Mouse (Mus musculus): Measurements from ENCODE around the gene Tssk2.

Tssk2 gene

DNA sequence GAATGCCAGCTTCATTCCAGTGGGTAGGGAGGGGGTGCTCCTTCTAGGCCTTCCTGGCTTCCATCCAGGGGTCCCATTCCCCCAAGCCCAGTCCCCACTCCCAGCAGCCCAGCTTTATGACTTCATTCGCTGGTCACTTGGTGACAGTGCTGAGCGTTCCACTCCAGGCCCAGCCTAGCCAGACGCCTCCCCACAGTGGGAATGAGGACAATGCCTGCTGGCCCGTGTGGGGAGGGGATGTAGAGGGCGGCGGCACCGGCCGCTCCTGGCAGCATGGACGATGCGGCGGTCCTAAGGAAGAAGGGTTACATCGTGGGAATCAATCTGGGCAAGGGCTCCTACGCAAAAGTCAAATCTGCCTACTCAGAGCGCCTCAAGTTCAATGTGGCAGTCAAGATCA, at the start of gene Tssk2, which contains the start of gene Dgcr2:
TSS of gene Tssk2 (plus strand) at position 176 of the 400 bp plus-strand sequence.
TSS of gene Dgcr2 (minus strand) at position 101 of the 400 bp plus-strand sequence.
- no peak for DNase-seq (ENCODE audit: low spot score)

DNA sequence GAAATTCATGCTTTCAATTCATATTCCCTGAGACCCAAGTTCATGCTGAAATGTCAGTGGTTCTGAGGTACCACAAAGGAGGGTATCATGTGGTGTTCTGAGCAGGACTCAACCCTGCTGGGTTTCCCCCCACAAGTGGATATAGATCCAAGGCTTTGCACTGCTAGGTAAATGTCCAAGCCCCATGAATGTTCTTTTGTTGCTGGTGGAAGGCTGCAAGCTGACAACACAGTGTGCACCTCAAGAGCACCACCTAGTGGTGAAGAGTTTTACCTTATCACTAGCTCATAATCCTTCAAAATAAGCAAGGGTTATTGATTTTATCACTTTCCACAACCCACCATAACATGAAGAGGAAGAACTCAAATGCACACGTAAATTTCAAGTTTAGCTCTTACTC, 49.5 kb upstream of the Tssk2 start:
- no peak for DNase-seq (ENCODE audit: low spot score)

DNA sequence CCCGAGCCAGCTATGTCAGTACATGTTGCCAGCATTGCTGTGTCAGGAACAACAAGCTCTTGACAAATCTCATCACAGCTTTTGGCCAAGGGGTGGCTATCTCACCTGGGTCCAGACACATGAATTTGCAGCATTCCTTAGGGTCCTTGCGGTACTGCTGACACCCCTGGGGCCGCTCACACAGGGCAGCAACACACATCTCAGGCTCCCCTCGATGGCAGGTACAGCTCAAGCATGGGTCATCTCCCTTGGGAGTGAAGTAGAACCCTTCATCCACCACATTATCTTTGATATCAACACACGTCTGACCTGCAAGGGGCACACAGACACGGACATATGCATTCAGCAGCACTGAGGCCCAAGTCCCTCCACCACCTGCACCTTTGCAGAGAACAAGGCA, 49.0 kb upstream of the Tssk2 start:
- DNase-seq (ENCODE audit: low spot score) = no peak

DNA sequence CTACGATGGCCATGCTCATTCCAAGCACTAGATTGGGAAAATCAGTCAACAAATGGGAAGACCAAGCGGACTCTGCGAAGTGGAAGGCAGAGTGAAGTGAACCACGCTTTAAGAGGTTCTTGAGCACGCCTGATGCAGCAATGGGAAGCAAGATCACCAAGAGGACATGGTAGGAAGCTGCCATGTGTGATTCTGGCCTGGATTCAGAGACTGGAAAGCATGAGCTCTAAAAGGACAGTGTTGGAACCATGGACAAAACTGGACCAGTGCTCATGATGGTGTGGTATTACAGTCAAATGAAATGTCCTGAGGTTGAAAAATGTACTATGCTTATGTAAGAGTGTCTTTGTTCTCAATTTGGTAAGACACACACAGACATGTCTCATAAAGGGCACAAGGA, 47.1 kb upstream of the Tssk2 start:
- DNase-seq (ENCODE audit: low spot score) = no peak

DNA sequence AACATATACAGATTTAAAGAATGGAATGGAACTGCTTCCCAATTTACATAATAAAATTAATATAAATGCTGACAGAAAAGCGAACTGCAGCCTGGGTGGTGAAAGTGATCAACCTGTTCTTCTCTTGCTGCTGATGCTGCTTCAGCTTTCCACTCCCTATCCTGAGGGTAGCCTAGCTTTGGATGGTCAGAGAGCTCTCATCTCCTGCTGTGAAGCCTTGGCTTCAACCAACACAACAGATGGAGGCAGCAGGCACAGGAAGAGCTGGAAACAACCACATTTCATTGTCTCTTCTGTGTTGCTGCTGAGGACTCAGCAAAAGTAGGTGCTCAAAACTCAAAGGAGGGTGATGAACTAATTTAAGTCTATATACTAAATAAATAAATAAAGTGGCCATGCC, 46.6 kb upstream of the Tssk2 start:
- DNase-seq (ENCODE audit: low spot score) = no peak

DNA sequence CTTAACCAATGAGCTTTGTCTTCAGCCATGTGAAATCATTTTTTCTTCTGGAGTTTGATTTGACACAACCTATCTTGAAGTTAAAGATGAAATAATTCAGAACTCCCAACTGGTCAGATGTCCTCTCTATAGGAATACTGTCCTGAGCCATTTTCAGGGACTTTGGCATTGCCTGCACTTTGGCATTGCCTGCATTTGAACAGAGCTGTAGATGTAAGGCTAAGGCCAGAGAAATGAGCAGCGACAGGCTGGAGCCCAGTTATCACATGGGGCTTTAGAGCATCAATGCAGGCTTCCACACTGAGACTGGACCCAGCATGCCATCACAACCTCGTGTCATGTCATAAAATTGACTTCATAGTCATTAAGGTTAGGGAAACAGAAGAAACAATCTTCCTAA, 45.2 kb upstream of the Tssk2 start:
- no peak for DNase-seq (ENCODE audit: low spot score)

DNA sequence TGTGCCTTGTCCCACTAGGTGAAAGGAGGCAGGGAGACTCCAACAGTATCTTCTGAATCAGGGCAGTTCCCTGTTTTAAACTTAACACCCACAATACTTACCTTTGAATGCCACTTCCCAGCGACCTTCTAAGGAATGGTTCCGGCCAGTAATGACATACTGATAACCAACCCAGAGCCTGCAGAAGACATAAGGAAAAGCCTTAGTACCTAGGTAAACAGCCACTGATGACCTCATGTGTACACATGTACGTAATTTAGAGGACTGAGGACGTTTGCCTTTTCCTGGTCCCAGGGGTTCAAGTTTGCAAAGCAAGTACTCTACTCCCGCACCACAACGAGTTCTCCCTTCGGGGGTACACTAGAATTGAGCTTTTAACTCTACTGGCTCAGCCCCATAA, 41.3 kb upstream of the Tssk2 start:
- DNase-seq (ENCODE audit: low spot score) = no peak

DNA sequence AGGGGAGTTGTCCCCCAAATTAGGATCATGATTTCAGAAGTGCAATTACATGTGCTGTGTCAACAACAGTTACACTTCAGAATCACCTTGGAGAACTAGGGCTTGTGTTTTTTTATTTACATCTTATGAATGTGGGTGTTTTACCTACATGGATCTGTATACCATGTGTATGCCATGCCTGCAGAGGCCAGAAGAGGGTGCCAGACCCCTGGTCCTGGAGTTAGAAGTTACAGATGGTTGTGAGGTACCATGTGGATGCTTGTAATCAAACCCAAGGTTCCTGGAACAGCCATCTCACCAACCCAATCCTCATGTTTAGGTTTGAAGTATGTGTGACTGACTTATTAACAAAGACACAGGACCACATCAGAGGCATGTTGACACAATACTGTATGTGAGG, 39.8 kb upstream of the Tssk2 start:
- DNase-seq (ENCODE audit: low spot score) = no peak

DNA sequence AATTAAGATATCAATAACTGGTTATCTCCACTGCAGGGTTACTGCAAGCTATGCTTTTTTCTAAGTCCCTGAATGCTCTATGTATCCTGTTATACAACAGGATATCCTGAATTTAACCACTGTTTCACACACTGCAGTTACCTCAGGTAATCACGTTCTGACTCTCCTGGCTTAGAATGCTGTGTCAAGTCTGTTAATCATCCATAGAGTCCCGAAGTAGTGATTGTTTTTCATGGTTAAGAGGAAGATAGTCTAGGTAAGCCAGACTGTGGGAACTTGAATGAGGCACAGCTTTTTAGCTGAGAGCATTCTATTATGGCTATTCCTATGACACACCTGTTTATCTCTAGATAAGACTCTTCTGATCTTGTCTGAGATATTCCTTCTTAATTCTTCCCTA, 33.1 kb upstream of the Tssk2 start:
- DNase-seq (ENCODE audit: low spot score) = no peak

DNA sequence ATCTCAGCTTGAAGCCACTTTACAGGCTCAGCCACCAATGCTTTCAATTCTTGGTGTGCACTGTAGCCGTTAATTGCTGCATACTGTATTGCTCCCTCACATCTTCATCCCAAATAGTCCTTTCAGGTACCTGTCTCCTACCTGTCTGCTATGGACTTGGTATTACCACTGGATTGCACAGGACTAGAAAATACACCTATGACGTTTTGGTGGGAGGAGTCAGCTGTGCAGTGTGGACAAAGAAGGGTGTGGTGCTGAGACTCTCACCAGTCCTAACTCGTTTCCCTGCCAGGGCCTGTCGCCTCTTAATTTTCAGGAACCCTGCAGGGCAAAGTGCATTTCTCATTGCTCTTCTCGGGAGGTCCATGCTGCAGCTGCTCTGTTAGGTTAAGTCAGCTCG, 32.7 kb upstream of the Tssk2 start:
- DNase-seq (ENCODE audit: low spot score) = no peak

DNA sequence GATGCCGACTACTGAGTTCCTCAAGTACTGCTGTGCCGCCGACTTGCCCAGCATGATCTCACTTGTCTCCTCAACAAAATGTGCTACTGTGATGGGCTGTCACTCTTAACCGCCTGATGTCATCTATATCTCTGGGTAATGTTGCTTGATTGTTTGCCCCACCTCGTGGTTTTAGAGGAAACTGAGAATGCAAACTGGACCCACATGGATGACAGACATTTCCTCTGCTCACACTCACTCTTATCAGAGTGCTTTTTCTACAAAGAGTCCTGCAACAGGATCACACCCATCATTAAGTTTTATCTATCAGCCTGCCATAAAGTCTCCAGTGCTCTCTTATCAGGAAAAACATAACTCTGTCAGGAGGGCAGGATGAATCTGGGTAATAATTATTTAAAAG, 27.2 kb upstream of the Tssk2 start:
- no peak for DNase-seq (ENCODE audit: low spot score)

DNA sequence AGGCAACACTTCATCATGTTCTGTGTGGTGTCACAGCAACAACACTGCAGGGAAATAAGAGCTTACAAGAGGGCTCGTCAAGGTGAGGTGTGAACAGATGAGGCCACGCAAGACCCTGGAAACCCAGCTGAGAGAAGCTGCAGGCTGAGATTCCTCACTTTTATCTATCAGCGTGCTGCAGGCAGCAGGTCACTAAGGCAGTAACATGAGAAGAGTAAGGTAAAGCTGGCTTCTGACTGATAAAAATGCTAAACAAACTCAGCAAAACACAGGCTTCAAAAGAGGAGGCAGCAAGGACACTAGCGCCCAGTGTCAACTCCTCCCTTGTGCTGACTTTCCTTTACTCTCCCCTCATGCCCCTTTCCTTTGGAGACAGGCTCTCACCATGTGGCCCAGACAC, 25.4 kb upstream of the Tssk2 start:
- no peak for DNase-seq (ENCODE audit: low spot score)

DNA sequence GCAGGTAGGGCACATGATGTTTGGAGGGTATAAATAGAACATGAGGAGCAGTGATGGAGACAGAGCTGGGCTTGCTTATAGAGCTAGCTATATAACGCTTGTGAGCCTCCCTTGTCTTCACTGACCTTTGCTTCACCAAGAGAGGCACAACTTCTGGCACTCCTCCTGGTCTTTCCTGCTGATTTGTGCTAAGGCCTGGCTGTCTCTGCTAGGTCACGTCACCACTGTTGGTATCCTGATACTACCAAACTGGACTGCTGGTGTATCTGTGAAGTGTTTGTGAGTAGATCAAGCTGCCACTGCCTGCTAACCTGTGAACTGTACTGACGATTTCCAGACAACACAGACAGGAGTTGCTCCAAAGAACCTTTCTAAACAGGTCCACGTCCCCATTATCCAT, 23.3 kb upstream of the Tssk2 start:
- DNase-seq (ENCODE audit: low spot score) = no peak

DNA sequence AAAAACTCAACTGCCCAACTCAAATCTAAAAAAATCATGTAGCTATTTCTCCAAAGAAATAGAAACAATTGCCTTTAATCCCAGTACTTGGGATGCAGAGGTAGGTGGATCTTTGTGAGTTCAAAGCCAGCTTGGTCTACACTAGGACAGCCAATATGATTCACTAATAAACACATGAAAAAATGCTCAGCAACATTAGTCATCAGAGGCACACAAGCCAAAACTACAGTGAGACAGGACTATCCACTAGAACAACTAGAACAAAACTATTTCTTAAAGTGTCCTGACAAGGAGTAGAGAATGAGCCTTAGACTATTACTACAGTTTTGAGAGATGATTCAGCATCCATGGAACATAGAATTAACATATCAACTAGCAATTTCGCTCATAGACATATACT, 22.3 kb upstream of the Tssk2 start:
- no peak for DNase-seq (ENCODE audit: low spot score)

DNA sequence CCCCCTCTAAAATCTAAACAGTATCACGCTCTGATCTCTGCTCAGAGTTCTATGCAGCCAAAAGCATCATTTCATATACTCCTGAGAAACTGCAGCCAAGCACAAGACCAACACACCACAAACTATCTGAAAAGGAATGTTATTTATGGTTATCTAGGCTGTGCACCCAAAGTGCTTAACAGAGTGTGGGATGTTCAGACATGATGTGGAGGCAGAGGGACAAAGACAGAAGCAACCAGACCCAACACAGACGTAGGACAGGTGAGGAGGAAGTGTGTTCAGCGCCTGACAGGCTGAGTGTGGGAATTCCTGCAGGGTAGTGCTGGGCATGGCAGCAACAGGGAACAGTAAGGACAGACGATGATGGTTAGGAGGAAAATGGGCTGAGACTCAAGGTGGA, 18.9 kb upstream of the Tssk2 start:
- DNase-seq (ENCODE audit: low spot score) = no peak

DNA sequence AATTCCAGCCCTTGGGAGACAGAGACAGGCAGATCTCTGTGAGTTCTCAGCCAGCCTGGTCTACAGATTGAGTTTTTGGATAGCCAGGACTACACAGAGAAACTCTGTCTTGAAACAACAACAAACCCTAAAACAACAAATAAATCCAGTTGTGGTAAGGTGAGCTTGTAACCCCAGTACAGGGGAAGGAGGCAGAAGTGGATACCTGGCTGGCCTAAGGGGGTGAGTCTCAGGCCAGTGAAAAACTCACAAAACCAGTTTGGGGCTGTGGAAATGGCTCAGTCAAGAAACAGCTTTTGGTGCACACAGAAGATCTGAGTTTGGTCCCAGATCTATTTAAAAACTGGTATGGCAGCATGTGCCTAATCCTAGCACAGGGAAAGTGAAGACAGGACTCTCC, 16.2 kb upstream of the Tssk2 start:
- DNase-seq (ENCODE audit: low spot score) = no peak

DNA sequence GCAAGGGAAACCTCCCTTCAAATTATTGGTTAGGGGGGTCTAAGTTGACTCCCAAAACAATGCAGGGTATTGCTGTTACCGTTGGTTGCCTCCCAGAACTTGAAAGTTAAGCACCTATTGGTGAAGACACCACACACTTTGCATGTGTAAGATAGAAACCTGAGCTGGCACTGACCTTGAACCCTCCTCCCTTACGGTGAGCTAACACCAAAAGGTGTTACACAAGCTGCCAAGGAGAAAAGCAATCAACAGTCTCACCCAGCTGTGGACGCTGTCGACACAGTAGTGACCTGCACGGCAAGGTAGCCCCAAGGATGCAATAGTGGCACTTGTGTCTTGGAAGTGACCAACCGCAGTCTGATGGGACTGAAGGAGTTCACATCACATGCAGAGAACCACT, 14.3 kb upstream of the Tssk2 start:
- DNase-seq (ENCODE audit: low spot score) = no peak

DNA sequence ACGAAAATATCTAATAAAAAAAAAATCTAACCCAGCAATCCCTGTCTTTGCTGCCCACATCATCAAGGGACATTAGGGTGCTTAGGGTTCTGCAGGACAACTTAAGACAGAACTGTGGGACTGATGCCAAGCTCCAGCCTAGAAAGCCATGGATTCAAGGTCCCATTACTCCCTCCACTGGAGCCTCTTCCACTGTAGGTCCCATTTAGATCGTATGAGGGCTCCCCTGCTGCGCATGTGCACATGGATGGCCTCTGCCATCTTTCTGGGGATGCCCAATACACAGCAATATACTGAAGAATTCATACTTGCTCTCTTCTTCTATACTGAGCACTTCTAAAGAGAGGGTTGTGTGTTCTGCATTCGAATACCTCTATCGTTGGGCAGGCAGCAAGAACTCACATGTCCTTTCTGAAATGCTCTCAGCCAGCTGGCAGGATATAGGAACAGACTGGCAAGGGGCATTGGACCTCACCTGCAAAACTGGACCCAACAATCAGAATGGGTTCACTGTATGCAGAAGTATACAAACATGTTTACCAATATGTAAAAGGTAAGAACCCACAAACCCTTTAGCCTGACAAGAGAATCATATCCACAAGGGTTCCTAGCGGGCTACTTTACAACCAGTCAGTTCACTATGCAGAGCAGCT, 8.6 kb upstream of the Tssk2 start:
- no peak for DNase-seq (ENCODE audit: low spot score)

DNA sequence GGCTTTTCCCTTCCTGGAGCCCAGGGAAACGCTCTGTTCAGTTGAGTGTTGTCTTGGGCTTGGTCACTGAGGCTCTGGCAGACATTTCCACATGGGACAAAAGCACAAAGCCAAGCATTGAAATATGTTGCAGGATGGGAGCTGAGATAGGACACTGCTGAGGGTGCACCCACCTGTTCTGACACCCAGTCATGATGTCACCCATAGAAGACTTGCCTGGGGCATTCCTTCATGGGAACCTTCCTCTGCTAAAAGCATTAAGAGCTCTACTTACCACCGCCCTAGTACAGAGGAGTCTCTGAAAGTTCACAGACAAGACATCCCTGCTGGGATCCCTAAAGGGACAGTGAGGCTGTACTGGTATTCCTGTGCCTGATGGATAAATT, 8.1 kb upstream of the Tssk2 start:
- no peak for DNase-seq (ENCODE audit: low spot score)

DNA sequence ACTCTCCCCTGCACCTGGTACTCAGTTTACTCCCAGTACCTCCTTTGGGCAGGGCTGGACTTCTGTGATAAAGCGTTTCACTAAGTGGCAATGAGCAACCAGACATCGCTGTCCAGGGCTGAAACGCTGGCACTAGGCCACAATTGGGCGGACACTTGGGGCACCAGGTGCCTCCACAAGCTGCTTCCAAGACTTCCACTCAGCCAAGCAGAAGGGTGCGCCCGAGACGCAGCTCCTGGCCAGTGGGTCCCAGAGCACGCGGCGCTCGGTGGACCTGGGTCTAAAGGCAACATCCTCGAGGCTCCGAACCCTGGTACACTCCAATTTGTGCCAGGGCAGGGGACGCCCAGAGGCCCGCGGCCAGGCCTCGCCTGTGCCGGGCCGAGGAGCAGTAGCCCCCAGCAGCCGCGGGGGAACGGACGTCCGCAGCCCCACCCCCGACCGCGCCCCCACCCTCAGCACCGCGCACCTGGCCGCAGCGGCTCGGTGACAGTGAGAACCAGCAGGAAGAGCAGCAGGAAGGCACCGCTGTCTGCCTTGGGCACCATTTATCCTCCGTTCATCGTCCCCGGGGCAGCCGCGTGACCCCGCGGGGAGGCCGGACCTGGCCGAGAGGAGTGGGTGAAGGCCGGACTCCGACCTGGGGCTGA, 7.4 kb upstream of the Tssk2 start:
- peak; percentile 69 for DNase-seq (ENCODE audit: low spot score)

DNA sequence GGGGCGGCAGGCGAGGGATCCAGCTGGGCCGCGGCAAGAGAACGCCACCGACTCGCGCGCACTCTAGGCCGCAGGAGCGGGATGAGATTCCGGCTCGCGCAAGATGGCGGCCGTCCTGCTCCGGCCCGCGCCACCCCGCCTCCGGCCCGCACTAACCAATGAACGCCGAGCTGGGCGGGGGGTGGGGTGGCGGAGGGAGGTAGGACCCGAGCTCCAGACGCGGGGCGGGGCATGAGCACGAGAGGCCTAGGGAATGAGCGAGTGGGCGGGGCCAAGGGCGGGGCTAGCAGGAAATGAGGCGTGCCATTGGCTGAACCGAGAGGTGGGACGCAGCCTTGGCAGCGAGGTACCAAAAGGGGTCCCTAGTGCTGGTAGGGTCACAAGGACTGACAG, 6.9 kb upstream of the Tssk2 start, which contains the start of gene Gm20518:
TSS of gene Gm20518 (minus strand) at position 105 of the 393 bp plus-strand sequence.
- DNase-seq (ENCODE audit: low spot score) = peak; percentile 96

DNA sequence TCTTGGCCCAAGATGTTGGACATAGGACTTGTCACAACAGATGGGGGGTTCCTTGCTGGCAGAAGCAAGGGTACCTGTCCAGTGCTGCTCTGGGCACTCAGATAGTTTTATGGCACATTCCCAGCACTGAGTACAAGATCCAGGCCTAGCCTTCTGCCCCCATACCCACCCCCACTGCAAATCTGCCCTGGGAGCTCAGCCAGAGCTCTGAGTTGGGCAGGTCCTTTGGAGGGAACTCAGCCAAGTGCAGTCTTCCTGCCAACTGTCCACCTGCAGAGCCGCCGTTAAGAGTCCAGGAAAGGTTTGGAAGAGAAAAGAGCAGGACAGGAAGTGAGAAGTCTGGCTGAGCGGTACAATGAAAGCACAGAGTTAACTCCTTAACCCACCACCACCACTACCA, 5.8 kb upstream of the Tssk2 start:
- DNase-seq (ENCODE audit: low spot score) = peak; percentile 51

DNA sequence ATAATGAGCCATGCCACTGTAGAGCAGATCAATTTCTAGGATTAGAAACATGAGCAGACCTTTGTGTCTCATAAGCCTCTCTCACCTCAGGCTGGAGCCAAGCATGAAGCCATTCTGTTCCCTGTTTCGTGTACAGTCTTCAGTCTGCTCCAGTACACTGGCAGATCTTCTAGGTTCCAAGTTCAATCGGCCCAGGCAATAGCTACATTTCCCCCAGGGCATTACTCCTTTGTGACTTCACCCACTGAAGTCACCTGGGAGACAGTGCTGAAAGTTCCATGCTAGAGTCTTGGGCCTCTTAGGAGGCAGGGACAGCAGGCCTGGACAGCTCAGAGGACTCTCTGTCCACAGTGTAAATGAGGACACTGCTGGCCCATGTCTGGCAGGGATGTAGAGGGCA, 4.5 kb upstream of the Tssk2 start, which contains the start of gene Tssk1:
TSS of gene Tssk1 (plus strand) at position 301 of the 400 bp plus-strand sequence.
- DNase-seq (ENCODE audit: low spot score) = no peak

DNA sequence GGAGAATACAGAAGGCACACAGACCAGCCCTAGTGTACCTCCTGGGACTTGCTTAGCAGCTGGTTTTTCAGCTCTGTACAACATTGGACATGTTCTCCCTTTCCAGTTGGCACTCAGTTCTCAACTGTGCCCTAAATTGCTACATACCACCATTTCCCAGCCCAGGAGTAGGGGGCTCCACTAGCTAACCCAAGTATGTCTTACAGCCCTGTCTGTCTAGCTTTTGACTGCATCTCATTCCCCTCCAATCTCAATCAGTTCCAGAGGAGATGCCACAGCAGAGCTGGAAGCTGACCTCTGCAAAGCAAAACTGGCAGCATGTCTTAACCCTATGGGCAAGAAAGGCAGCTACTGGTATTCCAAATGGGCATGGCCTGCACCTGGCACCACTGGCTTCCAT, 2.3 kb upstream of the Tssk2 start:
- DNase-seq (ENCODE audit: low spot score) = no peak

Measured in ovary, adult 18-20 months (tissue).